Mouse (Mus musculus): Measurements from ENCODE around the gene Lmf1. TPM values are rescaled to one million over a fixed set of nuclear protein-coding genes. Genes with fewer than 3 reads are reported as not detected.

The Lmf1 gene
- polyA plus RNA-seq, 1 experiment = 10.9 TPM

GRCm38 (mm10) chr17:25614723-25615510, 36.0 kb downstream of the Lmf1 start:
- Histone ChIP-seq H3K4me1 (ENCODE audit: control insufficient read depth, insufficient read depth, insufficient read length, low read length) (no peaks in the 10 kb centered on the region), H3K36me3 (ENCODE audit: control insufficient read depth, insufficient read depth, low read length) (no peaks in the 10 kb centered on the region), H3K27me3 (ENCODE audit: control insufficient read depth, insufficient read depth, low read length) (no peaks in the 10 kb centered on the region), H3K4me3 (ENCODE audit: low read depth, low read length) (no peak overlapping the region), H3K27ac (ENCODE audit: insufficient read depth, low read depth, low read length) (no peak overlapping the region)
- TF ChIP-seq CTCF (IDR thresholded peaks at IDR 0.05; ENCODE audit: extremely low read depth, insufficient read length, insufficient replicate concordance, low read depth, low read length) (no peak), POLR2A (IDR thresholded peaks at IDR 0.05; ENCODE audit: low read depth, low read length) (no peak)
- WGBS = 92% methylated on average over 10 of the region's 10 CpGs

DNA sequence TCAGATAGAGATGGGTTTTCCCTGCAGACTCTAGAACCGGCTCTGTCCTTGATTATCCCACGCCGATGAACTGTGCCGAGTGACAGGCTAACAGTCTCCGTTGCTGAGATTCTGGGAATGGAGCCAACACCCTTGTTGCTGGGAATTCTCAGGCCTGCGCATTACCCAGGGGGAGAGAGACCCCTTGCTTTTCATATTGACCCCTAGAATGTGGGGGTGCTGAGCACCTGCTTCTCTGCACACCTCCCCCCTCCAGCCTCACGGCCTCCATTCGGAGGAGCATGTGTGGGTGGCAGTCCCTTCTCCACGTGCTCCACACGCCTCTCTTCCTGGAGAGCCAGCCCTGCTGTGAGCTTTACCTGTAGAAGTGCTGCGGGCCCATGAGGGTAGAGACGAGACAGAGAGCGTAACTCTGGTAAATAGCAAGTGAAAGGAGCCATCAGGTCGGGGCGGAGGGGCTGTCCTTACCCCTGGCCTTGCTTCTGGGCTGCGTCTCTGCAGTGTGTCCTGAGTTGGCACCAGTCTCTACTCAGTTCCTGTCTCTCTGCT, 39.7 kb downstream of the Lmf1 start:
- Histone ChIP-seq H3K4me3 (ENCODE audit: low read depth, low read length) (no peak overlapping the region), H3K36me3 (ENCODE audit: control insufficient read depth, insufficient read depth, low read length) (no peaks in the 10 kb centered on the region), H3K4me1 (ENCODE audit: control insufficient read depth, insufficient read depth, insufficient read length, low read length) (no peaks in the 10 kb centered on the region), H3K27me3 (ENCODE audit: control insufficient read depth, insufficient read depth, low read length) (no peaks in the 10 kb centered on the region), H3K27ac (ENCODE audit: insufficient read depth, low read depth, low read length) (no peak overlapping the region)
- 68% methylated on average over 16 of the region's 16 CpGs for WGBS
- no peak for TF ChIP-seq POLR2A (IDR thresholded peaks at IDR 0.05; ENCODE audit: low read depth, low read length)

DNA sequence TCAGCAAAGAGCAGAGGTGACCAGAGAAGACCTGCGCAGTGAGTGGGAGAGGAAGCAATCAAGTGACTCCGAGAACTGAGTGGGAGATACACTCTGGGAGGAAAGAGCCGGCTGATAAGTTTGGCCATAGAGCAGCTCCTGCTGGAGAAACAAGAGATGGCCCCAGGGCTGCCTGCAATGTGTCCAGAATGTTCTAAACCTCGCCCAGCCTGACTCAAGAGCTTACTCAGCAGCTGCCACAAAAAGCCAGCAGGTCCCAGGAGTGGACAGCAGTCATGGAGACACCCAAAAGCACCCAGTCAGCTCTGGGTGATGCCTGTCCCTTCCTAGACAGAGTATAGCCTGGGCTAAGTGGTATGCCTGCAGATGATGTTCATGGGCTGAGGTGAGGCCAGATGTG, 44.6 kb downstream of the Lmf1 start:
- no peak overlapping the region for H3K27ac ChIP-seq (ENCODE audit: insufficient read depth, low read depth, low read length)
- 80% methylated on average over 4 of the region's 4 CpGs for WGBS

DNA sequence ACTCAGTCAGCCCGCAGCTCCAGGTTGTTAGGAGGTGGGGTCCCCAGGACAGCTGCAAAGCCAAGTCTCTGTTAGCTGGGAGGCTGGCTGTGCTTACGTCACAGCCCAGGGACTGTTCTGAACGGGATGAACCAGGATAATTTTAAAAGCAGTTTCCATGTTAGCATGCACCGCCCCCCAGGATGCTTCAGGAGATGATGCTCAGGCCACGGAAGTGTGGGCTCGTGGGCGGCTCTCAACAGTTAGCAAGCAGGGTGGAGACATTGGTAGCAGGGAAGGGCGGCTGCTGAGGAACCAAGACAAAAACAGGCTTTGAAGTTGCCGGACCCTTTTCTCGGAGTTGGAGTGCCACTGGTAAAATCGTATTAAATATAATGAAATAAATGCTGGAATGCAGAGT, 45.0 kb downstream of the Lmf1 start:
- no peaks in the 10 kb centered on the region for H3K27me3 ChIP-seq (ENCODE audit: control insufficient read depth, insufficient read depth, low read length)
- H3K36me3 ChIP-seq (ENCODE audit: control insufficient read depth, insufficient read depth, low read length) = no peaks in the 10 kb centered on the region
- H3K4me3 ChIP-seq (ENCODE audit: low read depth, low read length) = no peak overlapping the region
- no peak for TF ChIP-seq CTCF (IDR thresholded peaks at IDR 0.05; ENCODE audit: extremely low read depth, insufficient read length, insufficient replicate concordance, low read depth, low read length)
- no peak for TF ChIP-seq POLR2A (IDR thresholded peaks at IDR 0.05; ENCODE audit: low read depth, low read length)
- WGBS = 86% methylated on average over 11 of the region's 11 CpGs
- no peaks in the 10 kb centered on the region for H3K4me1 ChIP-seq (ENCODE audit: control insufficient read depth, insufficient read depth, insufficient read length, low read length)
- no peak overlapping the region for H3K27ac ChIP-seq (ENCODE audit: insufficient read depth, low read depth, low read length)

More for the DNA sequence above, 44.6 kb downstream of the Lmf1 start:
- TF ChIP-seq POLR2A (IDR thresholded peaks at IDR 0.05; ENCODE audit: low read depth, low read length) = no peak
- TF ChIP-seq CTCF (IDR thresholded peaks at IDR 0.05; ENCODE audit: extremely low read depth, insufficient read length, insufficient replicate concordance, low read depth, low read length) = no peak
- H3K27me3 ChIP-seq (ENCODE audit: control insufficient read depth, insufficient read depth, low read length) = no peaks in the 10 kb centered on the region
- no peak overlapping the region for H3K4me3 ChIP-seq (ENCODE audit: low read depth, low read length)
- H3K36me3 ChIP-seq (ENCODE audit: control insufficient read depth, insufficient read depth, low read length) = no peaks in the 10 kb centered on the region
- no peaks in the 10 kb centered on the region for H3K4me1 ChIP-seq (ENCODE audit: control insufficient read depth, insufficient read depth, insufficient read length, low read length)

DNA sequence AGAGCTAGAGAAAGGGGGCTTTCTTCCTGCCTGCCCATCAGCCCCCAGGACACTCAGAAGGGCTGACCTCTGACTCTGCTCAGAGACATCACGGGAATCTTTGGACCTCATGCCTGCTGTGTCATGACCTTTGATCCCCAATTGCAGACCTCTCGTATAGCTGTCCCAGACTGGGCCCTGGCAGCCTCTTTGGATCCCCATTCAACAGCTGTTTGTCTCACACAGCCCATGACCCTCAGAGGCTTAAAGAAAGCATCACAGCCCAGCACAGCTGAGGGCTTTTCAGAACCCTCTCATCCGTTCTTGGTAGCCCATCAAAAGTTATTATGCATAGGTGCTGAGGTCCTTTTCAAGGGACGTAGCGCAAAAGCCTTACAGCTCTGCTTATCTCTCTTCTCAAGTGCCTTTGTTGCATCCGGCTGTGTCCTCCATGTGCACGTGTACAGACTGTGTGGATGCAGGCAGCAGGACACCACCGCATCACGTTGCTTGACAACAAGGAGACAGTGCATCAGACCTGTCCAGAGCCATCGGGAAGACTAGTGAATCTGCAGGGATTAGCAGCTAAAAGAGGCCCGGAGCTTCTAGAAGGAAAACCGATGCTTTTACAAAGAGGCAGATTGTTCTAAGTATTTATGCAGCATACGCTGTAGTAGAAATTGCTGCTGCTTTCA, 45.7 kb downstream of the Lmf1 start:
- no peak overlapping the region for H3K4me3 ChIP-seq (ENCODE audit: low read depth, low read length)
- H3K27me3 ChIP-seq (ENCODE audit: control insufficient read depth, insufficient read depth, low read length) = no peaks in the 10 kb centered on the region
- WGBS = 79% methylated on average over 13 of the region's 13 CpGs
- H3K36me3 ChIP-seq (ENCODE audit: control insufficient read depth, insufficient read depth, low read length) = no peaks in the 10 kb centered on the region
- no peak for TF ChIP-seq CTCF (IDR thresholded peaks at IDR 0.05; ENCODE audit: extremely low read depth, insufficient read length, insufficient replicate concordance, low read depth, low read length)
- TF ChIP-seq POLR2A (IDR thresholded peaks at IDR 0.05; ENCODE audit: low read depth, low read length) = no peak
- H3K27ac ChIP-seq (ENCODE audit: insufficient read depth, low read depth, low read length) = no peak overlapping the region
- no peaks in the 10 kb centered on the region for H3K4me1 ChIP-seq (ENCODE audit: control insufficient read depth, insufficient read depth, insufficient read length, low read length)

- WGBS = 90% methylated on average over 7 of the region's 7 CpGs
- H3K27ac ChIP-seq (ENCODE audit: insufficient read depth, low read depth, low read length) = no peak overlapping the region
Measured at GRCm38 (mm10) chr17:25625282-25625681, 46.4 kb downstream of the Lmf1 start.

More at GRCm38 (mm10) chr17:25625282-25625681, 46.4 kb downstream of the Lmf1 start:
- Histone ChIP-seq H3K4me3 (ENCODE audit: low read depth, low read length) (no peak overlapping the region), H3K36me3 (ENCODE audit: control insufficient read depth, insufficient read depth, low read length) (no peaks in the 10 kb centered on the region), H3K4me1 (ENCODE audit: control insufficient read depth, insufficient read depth, insufficient read length, low read length) (no peaks in the 10 kb centered on the region), H3K27me3 (ENCODE audit: control insufficient read depth, insufficient read depth, low read length) (no peaks in the 10 kb centered on the region)
- no peak for TF ChIP-seq CTCF (IDR thresholded peaks at IDR 0.05; ENCODE audit: extremely low read depth, insufficient read length, insufficient replicate concordance, low read depth, low read length)
- TF ChIP-seq POLR2A (IDR thresholded peaks at IDR 0.05; ENCODE audit: low read depth, low read length) = no peak
